Mouse (Mus musculus) lung, postnatal 0 days (tissue): Measurements from ENCODE around the gene Fcer1g. TPM values are rescaled to one million over a fixed set of nuclear protein-coding genes. Genes with fewer than 3 reads are reported as not detected.

Source experiments
- ATAC-seq: fragments of 200-750 bp; cut with Nextera tagmentation; 2 replicates; pipeline ENCODE4 v1.8.0; 2017; ENCODE audit warnings: moderate library complexity
- DNase-seq: peaks from one replicate; pipeline ENCODE4 v3.0.0-alpha.2; 2016; ENCODE audit warnings: low spot score
- H3K27ac ChIP-seq: fragments of 300-500 bp; sonication (generic); 2 replicates; pipeline ENCODE4 v1.5.1; 2014; ENCODE audit warnings: antibody characterized with exemption, mild to moderate bottlenecking, low read length, mixed read lengths
- H3K27me3 ChIP-seq: fragments of 300-500 bp; sonication (generic); replicated peaks from 2 replicates; pipeline ENCODE4 v1.6.1; 2014; ENCODE audit warnings: low read length, mixed read lengths; ENCODE audit not compliant: insufficient read depth
- H3K36me3 ChIP-seq: fragments of 300-500 bp; sonication (generic); 2 replicates; pipeline ENCODE4 v1.6.1; 2014; ENCODE audit warnings: low read length, mixed read lengths; ENCODE audit not compliant: insufficient read depth
- H3K4me1 ChIP-seq: fragments of 300-500 bp; sonication (generic); 2 replicates; pipeline ENCODE4 v1.6.1; 2014; ENCODE audit warnings: antibody characterized with exemption, low read depth, low read length, mixed read lengths; ENCODE audit not compliant: insufficient read depth
- H3K4me2 ChIP-seq: fragments of 300-500 bp; sonication (generic); replicated peaks from 2 replicates; pipeline ENCODE4 v1.6.1; 2014; ENCODE audit warnings: low read depth, mild to moderate bottlenecking, low read length, moderate library complexity, mixed read lengths
- H3K4me3 ChIP-seq: fragments of 300-500 bp; sonication (generic); 2 replicates; pipeline ENCODE4 v1.5.1; 2014; ENCODE audit warnings: low read depth, low read length
- H3K9ac ChIP-seq: fragments of 300-500 bp; sonication (generic); replicated peaks from 2 replicates; pipeline ENCODE4 v1.6.1; 2014; ENCODE audit warnings: low read depth, mild to moderate bottlenecking
- H3K9me3 ChIP-seq: fragments of 300-500 bp; sonication (generic); 2 replicates; pipeline ENCODE4 v1.6.1; 2016; ENCODE audit warnings: low read length, mixed read lengths
- CTCF ChIP-seq: IDR thresholded peaks from 2 replicates; pipeline ENCODE4 v1.5.1; 2016; ENCODE audit warnings: antibody characterized with exemption, mild to moderate bottlenecking
- EP300 ChIP-seq: IDR thresholded peaks from 2 replicates; pipeline ENCODE4 v1.6.1; 2016; ENCODE audit warnings: antibody characterized with exemption, mild to moderate bottlenecking, control low read depth
- WGBS: fragments of 180-500 bp; shearing (Covaris S2); extraction: QIAGEN DNeasy Blood & Tissue Kit; methylation state at CpG from one replicate; pipeline ENCODE4 v1.1.7; 2014; 5-methylcytosine and 5-hydroxymethylcytosine counted together
- polyA plus RNA-seq: library from polyadenylated mRNA; unstranded; fragments of >200 nt; fragmentation: Nextera tagmentation; extraction: Ambion mirVana; gene quantifications from 2 replicates; pipeline ENCODE4 v1.2.1, GENCODE M21; 2015

The Fcer1g gene
- polyA plus RNA-seq, 1 experiment from 2014 or later = 130 TPM

- H3K27ac ChIP-seq = peak overlapping the region; percentile 60
- H3K36me3 ChIP-seq = peaks cover 22% of the 10 kb centered on the region; the same call in 1 of the 2 replicates
- no peaks in the 10 kb centered on the region for H3K9me3 ChIP-seq
- peak overlapping the region; percentile 57 for H3K4me3 ChIP-seq
- no peaks in the 10 kb centered on the region for H3K27me3 ChIP-seq
- DNase-seq = no peak
- peak; percentile 2; the same call in 1 of the 2 replicates for ATAC-seq
- TF ChIP-seq EP300 (no peak), CTCF (no peak)
- peaks cover 12% of the 10 kb centered on the region; the same call in 1 of the 2 replicates for H3K4me1 ChIP-seq
- peak overlapping the region; percentile 50 for H3K9ac ChIP-seq
- under 1% methylated on average over 25 of the region's 25 CpGs for WGBS
- H3K4me2 ChIP-seq = peak overlapping the region; percentile 80
Measured at GRCm38 (mm10) chr1:171280250-171280915, 46.2 kb upstream of the Fcer1g start.

DNA sequence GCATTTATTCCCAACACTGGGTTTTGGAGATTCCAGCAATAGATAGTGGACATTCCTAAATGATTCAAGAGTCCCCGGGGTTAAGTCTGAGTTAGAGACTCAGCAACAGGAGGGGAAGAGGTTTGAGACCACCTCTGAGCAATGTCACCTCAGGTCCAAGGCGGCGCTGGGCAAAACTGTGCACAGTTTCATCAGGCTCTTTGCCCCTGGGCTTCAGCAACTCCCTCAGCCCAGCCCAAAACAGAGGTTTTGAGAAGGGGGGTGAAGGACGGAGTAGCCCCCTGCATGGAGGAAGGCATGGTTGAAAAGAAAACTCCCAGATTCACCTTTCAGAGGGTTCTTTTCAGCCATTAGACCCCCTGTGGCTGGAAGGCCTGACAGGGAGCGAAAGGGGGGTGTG is 45.6 kb upstream of the Fcer1g start:
- H3K4me2 ChIP-seq = peak overlapping the region; percentile 80; the same call in 1 of the 2 replicates
- H3K27ac ChIP-seq = no peak overlapping the region
- no peak for TF ChIP-seq EP300
- TF ChIP-seq CTCF = no peak
- DNase-seq (no peak), ATAC-seq (no peak)
- 0 out of 2 replicates have a peak overlapping the region, but pooled peaks have one; percentile 50 for H3K9ac ChIP-seq
- H3K36me3 ChIP-seq = peaks cover 26% of the 10 kb centered on the region; the same call in 1 of the 2 replicates
- H3K4me1 ChIP-seq = peaks cover 12% of the 10 kb centered on the region; the same call in 1 of the 2 replicates
- no peaks in the 10 kb centered on the region for H3K27me3 ChIP-seq
- no peak overlapping the region for H3K4me3 ChIP-seq
- WGBS = 63% methylated on average over 5 of the region's 5 CpGs
- H3K9me3 ChIP-seq = no peaks in the 10 kb centered on the region

DNA sequence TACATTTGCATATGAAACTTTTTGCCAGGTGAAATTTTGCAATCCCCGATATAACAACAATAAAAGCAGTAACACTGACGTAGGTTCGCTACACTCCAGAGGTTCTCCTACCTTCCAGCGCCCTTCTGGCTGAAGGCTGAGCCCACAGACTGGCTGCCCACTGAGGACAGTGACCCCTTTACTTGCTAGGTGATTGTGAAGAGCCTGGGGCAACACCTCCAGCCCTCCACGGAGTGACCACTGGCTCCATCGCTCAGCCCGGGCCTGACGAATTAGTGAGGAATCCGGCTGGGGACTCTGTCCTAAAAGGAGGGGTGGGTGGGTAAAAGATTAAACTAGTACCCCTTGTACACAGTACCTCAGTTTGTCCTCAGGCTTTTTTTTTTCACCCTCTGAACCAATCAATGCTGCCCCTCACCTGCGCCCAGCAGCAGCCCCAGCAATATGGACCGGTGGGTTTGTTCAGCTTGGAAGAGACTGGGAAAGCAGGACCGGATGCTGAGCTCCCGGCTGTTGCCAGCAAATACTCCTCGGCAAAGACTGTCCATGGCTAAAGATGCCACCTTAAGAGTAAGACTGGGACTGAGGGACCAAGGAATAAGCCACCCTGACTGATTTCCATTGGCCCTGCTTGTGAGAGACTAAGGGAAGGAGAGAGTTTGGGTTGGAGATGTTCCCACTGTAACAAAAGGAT is 45.0 kb upstream of the Fcer1g start:
- 84% methylated on average over 14 of the region's 14 CpGs for WGBS
- Histone ChIP-seq H3K4me1 (peaks cover 12% of the 10 kb centered on the region; the same call in 1 of the 2 replicates), H3K27me3 (no peaks in the 10 kb centered on the region), H3K27ac (no peak overlapping the region), H3K4me3 (no peak overlapping the region), H3K36me3 (peaks cover 29% of the 10 kb centered on the region; the same call in 1 of the 2 replicates), H3K9ac (no peak overlapping the region), H3K9me3 (no peaks in the 10 kb centered on the region), H3K4me2 (no peak overlapping the region)
- TF ChIP-seq EP300 (no peak), CTCF (no peak)
- no peak for DNase-seq
- no peak for ATAC-seq

- Histone ChIP-seq H3K36me3 (peaks cover 36% of the 10 kb centered on the region; the same call in 1 of the 2 replicates), H3K27ac (no peak overlapping the region), H3K4me2 (no peak overlapping the region), H3K27me3 (no peaks in the 10 kb centered on the region), H3K9ac (no peak overlapping the region), H3K4me1 (peaks cover 12% of the 10 kb centered on the region; the same call in 1 of the 2 replicates), H3K4me3 (no peak overlapping the region), H3K9me3 (no peaks in the 10 kb centered on the region)
- no peak for ATAC-seq
- no peak for TF ChIP-seq EP300
- TF ChIP-seq CTCF = no peak
- WGBS = 93% methylated on average over 8 of the region's 8 CpGs
- DNase-seq = no peak
Measured at GRCm38 (mm10) chr1:171278436-171278835, 44.3 kb upstream of the Fcer1g start.

DNA sequence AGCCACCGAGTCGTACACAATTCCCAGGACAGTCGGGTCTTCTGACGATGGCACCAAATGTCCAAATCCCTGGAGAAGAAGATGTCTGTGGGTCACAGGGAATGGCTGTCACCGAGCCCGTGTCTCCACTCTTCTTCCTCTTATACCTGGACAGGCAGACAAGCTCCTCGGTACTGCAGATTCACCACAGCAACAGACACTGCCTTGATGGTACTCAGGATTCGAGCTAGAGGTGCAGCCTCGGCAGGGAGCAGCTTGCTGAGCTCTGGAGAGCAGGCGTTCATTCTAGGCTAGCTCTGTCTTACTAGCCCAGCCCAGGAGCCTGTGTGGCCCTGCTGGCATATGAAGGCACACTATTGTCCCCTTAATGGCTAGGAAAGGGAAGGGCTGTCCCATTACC is 43.6 kb upstream of the Fcer1g start:
- no peak for DNase-seq
- no peak overlapping the region for H3K4me3 ChIP-seq
- H3K4me2 ChIP-seq = no peak overlapping the region
- H3K27ac ChIP-seq = no peak overlapping the region
- ATAC-seq = no peak
- no peaks in the 10 kb centered on the region for H3K27me3 ChIP-seq
- H3K4me1 ChIP-seq = peaks cover 12% of the 10 kb centered on the region; the same call in 1 of the 2 replicates
- H3K9ac ChIP-seq = no peak overlapping the region
- no peaks in the 10 kb centered on the region for H3K9me3 ChIP-seq
- 79% methylated on average over 10 of the region's 10 CpGs for WGBS
- peaks cover 37% of the 10 kb centered on the region; the same call in 1 of the 2 replicates for H3K36me3 ChIP-seq
- no peak for TF ChIP-seq EP300
- no peak for TF ChIP-seq CTCF

- Histone ChIP-seq H3K9ac (no peak overlapping the region), H3K36me3 (peaks cover 34% of the 10 kb centered on the region; the same call in 1 of the 2 replicates), H3K9me3 (no peaks in the 10 kb centered on the region), H3K4me3 (no peak overlapping the region), H3K27me3 (no peaks in the 10 kb centered on the region), H3K27ac (no peak overlapping the region), H3K4me2 (no peak overlapping the region), H3K4me1 (peaks cover 11% of the 10 kb centered on the region; the same call in 1 of the 2 replicates)
- 85% methylated on average over 14 of the region's 14 CpGs for WGBS
- ATAC-seq (no peak), DNase-seq (no peak)
- no peak for TF ChIP-seq EP300
Measured at GRCm38 (mm10) chr1:171276110-171276748, 42.1 kb upstream of the Fcer1g start.
